Mouse (Mus musculus) midbrain, postnatal 0 days (tissue): ENCODE measurements around the gene Ehd2. TPM values are rescaled to one million over a fixed set of nuclear protein-coding genes. Genes with fewer than 3 reads are reported as not detected.
A peak's percentile ranks its signal among the peaks of the same experiment; 100 is the strongest.

ENCODE experiments used
- ATAC-seq: fragments of 200-750 bp; cut with Nextera tagmentation; 2 replicates; pipeline ENCODE4 v1.8.0; 2017; ENCODE audit warnings: moderate number of reproducible peaks, mild to moderate bottlenecking, moderate TSS enrichment, moderate library complexity; ENCODE audit not compliant: low FRiP score
- DNase-seq: peaks from one replicate; pipeline ENCODE4 v3.0.0-alpha.2; 2015; ENCODE audit warnings: low spot score
- H3K27ac ChIP-seq: fragments of 300-500 bp; sonication (generic); 2 replicates; pipeline ENCODE4 v1.5.1; 2014; ENCODE audit warnings: low read depth, mild to moderate bottlenecking, low read length, mixed read lengths
- H3K27me3 ChIP-seq: fragments of 300-500 bp; sonication (generic); 2 replicates; pipeline ENCODE4 v1.6.1; 2014; ENCODE audit warnings: low read length, control low read depth, mixed read lengths; ENCODE audit not compliant: insufficient read depth
- H3K36me3 ChIP-seq: fragments of 300-500 bp; sonication (generic); 2 replicates; pipeline ENCODE4 v1.6.1; 2014; ENCODE audit warnings: low read length, control low read depth, mixed read lengths; ENCODE audit not compliant: insufficient read depth
- H3K4me1 ChIP-seq: fragments of 300-500 bp; sonication (generic); 2 replicates; pipeline ENCODE4 v1.6.1; 2014; ENCODE audit warnings: mild to moderate bottlenecking, control low read depth, antibody characterized with exemption, low read length, mixed read lengths; ENCODE audit not compliant: insufficient read depth
- H3K4me2 ChIP-seq: fragments of 300-500 bp; sonication (generic); 2 replicates; pipeline ENCODE4 v1.6.1; 2014; ENCODE audit warnings: low read depth, mild to moderate bottlenecking, low read length, mixed read lengths; ENCODE audit not compliant: poor library complexity, severe bottlenecking
- H3K4me3 ChIP-seq: fragments of 300-500 bp; sonication (generic); 2 replicates; pipeline ENCODE4 v1.5.1; 2014; ENCODE audit warnings: low read depth, mild to moderate bottlenecking, low read length, moderate library complexity
- H3K9ac ChIP-seq: fragments of 300-500 bp; sonication (generic); replicated peaks from 2 replicates; pipeline ENCODE4 v1.6.1; 2014; ENCODE audit warnings: mild to moderate bottlenecking, low read length, moderate library complexity, mixed read lengths; ENCODE audit not compliant: poor library complexity, severe bottlenecking
- H3K9me3 ChIP-seq: fragments of 300-500 bp; sonication (generic); 2 replicates; pipeline ENCODE4 v1.6.1; 2016; ENCODE audit warnings: low read length, control low read depth
- CTCF ChIP-seq: IDR thresholded peaks from 2 replicates; pipeline ENCODE4 v1.5.1; 2016; ENCODE audit warnings: antibody characterized with exemption, mild to moderate bottlenecking
- WGBS: fragments of 180-500 bp; shearing (Covaris S2); extraction: QIAGEN DNeasy Blood & Tissue Kit; methylation state at CpG from one replicate; pipeline ENCODE4 v1.1.7; 2014; 5-methylcytosine and 5-hydroxymethylcytosine counted together
- polyA plus RNA-seq: library from polyadenylated mRNA; unstranded; fragments of >200 nt; fragmentation: Nextera tagmentation; extraction: Ambion mirVana; gene quantifications from 2 replicates; pipeline ENCODE4 v1.2.1, GENCODE M21; 2015
- total RNA-seq: library from RNA; depleted of rRNA; stranded (reverse); fragments of >200 nt; gene quantifications from 2 replicates; pipeline ENCODE4 v1.2.3, GENCODE M21; 2014

Ehd2 gene
- total and polyA plus RNA-seq, 2 experiments from 2014 or later: 3.9 to 5.9 TPM

DNA sequence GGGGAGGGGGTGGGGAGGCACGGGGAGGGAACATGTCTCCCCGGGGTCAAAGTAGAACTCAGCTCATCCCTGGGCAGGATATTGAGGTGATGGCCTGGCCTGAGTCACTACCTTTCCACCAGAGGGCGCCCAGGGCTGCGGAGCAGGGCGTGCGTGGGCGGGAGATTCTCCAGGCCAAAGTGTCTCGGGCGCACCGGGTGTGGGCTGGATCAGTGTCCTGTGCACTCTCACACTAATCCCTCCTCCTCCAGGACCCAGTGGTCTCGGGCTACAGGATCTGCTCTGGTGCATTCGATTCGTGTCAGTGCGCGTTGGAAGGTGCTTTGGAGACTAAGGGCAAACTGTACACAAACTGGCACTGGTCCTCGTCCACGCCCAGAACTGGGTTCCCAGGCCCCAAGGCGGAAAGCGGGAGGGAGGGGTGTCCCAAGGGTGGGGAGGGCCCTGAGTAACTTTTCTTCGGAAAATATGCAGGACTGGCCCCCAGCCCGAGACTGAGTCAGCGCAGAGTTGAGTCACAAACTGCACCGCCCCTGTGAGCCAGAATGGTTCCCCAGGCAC, 18.9 kb downstream of the Ehd2 start:
- peak; percentile 73 for TF ChIP-seq CTCF
- no peak for ATAC-seq
- H3K36me3 ChIP-seq: 0 out of 2 replicates have a peak, but pooled peaks cover 6% of the 10 kb centered on the region
- no peaks in the 10 kb centered on the region for H3K27me3 ChIP-seq
- WGBS: 3% methylated on average over 23 of the region's 23 CpGs
- no peaks in the 10 kb centered on the region for H3K4me1 ChIP-seq
- no peak overlapping the region for H3K27ac ChIP-seq
- no peak overlapping the region for H3K9ac ChIP-seq
- H3K4me2 ChIP-seq: peak overlapping the region; percentile 27; the same call in 1 of the 2 replicates
- peak; percentile 63 for DNase-seq
- no peak overlapping the region for H3K4me3 ChIP-seq
- no peaks in the 10 kb centered on the region for H3K9me3 ChIP-seq

DNA sequence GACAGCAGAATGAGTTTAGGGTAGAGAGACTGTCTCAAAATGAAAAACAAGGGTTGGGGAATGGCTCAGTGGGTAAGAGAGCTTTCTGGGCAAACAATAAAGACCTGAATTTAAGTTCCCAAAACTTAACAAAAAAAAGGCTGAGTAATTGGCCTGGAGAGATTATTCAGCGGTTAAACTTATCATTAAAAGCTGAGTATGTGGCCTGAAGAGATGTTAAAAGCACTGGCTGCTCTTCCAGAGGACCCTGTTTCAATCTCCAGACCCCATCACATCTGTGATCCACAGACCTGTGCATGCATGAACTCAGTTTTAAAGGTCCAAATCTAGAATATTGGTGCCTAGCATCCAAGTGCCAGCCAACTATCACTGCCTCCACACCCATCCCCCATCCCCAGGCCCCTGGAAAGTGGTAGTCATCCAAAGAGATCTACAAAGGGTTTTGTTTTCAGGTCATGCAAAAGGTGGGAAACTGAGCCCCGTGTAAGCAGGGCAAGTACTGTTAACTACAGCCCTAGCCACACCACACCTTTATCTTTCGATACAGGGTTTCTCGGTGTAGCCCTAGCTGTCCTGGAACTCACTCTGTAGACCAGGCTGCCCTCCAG, 19.6 kb downstream of the Ehd2 start:
- Histone ChIP-seq H3K4me1 (no peaks in the 10 kb centered on the region), H3K4me2 (no peak overlapping the region), H3K36me3 (peaks cover 7% of the 10 kb centered on the region; the same call in 1 of the 2 replicates), H3K9ac (no peak overlapping the region), H3K4me3 (no peak overlapping the region), H3K27me3 (no peaks in the 10 kb centered on the region), H3K27ac (no peak overlapping the region), H3K9me3 (no peaks in the 10 kb centered on the region)
- DNase-seq (no peak), ATAC-seq (no peak)
- WGBS: 44% methylated on average over 4 of the region's 4 CpGs
- no peak for TF ChIP-seq CTCF

DNA sequence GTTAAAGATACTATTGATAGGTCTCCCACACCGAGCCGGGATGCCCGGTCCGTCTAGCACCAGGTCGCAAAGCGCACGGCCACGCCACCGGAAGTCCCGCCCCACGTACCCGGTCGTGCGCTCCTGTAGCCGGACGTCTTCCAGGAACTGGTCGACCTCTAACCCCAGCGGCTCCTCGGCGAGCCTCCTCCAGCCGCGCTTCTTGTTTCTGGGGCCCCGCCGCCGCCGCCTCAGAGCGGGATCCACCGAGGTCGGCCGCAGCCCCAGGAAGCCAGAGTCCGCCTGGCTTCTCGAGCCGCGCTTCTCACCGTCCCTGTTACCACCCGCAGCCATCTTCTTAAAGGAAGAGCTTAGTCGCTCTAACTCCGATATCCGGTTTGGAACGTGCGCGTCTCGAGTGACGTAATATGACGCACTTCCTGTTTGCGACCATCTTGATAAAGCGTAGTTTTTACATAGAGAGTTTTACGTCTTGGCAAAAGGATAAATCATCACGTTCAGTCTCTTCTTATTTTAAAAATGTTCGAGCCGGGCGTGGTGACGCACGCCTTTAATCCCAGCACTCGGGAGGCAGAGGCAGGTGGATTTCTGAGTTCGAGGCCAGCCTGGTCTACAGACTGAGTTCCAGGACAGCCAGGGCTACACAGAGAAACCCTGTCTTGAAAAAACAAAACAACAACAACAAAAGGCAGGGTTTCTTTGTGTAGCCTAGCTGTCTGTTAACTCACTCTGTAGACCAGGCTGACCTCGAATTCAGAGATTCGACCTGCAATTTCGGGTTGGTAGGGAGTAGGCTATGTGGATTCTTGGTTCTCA, 21.4 kb downstream of the Ehd2 start, which contains the start of gene Nop53:
Gene Nop53, minus strand, starts transcription at position 354 of the 816 bp plus-strand sequence.
- TF ChIP-seq CTCF: no peak
- H3K27ac ChIP-seq: peak within 1 kb of the TSS; percentile 94
- peaks cover 25% of the 10 kb centered on the region for H3K36me3 ChIP-seq
- H3K4me1 ChIP-seq: no peaks in the 10 kb centered on the region
- H3K4me2 ChIP-seq: peak within 1 kb of the TSS; percentile 80
- H3K9ac ChIP-seq: peak within 1 kb of the TSS; percentile 79
- peak within 1 kb of the TSS; percentile 67 for H3K4me3 ChIP-seq
- H3K9me3 ChIP-seq: no peaks in the 10 kb centered on the region
- DNase-seq (peak; percentile 99), ATAC-seq (peak; percentile 94)
- H3K27me3 ChIP-seq: no peaks in the 10 kb centered on the region
- 2% methylated on average over 59 of the region's 59 CpGs for WGBS

DNA sequence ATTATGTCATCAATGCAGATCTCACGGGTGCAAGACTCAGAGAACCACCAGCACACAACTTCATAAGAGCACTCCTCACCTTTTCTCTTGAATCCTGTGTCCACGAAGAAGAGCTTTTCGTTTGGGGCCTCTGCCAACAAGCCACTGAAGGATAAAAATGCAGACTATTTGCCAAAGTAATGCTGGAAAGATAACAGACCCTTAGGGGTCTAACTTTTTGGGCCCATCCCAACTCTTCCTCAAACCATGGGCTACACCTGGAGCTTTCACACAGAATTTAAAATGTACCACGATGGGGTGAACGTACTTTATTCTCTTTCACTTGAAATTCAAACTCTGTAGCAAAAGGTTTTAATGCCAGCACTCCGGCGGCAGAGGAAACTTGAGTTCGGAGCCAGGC, 22.2 kb downstream of the Ehd2 start:
- 8% methylated on average over 8 of the region's 8 CpGs for WGBS
- peak overlapping the region; percentile 94; the same call in 1 of the 2 replicates for H3K27ac ChIP-seq
- no peaks in the 10 kb centered on the region for H3K9me3 ChIP-seq
- no peaks in the 10 kb centered on the region for H3K4me1 ChIP-seq
- H3K4me2 ChIP-seq: peak overlapping the region; percentile 80
- no peaks in the 10 kb centered on the region for H3K27me3 ChIP-seq
- DNase-seq (no peak), ATAC-seq (no peak)
- peak overlapping the region; percentile 67 for H3K4me3 ChIP-seq
- peak overlapping the region; percentile 79 for H3K9ac ChIP-seq
- TF ChIP-seq CTCF: no peak
- H3K36me3 ChIP-seq: peaks cover 33% of the 10 kb centered on the region

DNA sequence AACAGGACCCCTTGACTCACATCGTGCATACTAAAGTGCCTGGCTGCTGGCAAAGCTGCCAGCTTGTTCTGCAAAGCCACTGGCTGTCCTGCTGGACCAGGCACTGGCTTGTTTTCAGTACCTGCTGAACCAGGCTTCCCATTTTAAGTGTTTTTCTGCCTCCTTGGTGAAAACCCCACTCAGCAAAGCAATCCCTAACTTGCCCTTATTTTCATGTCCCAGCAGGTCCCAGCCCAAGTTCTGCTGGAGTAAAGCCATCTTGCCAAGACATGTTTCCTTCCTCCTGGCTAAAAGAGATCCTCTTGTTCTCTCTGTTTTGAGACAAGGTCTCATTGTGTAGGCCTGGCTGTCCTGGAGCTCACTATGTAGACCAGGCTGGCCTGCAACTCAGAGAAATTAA, 23.1 kb downstream of the Ehd2 start:
- ATAC-seq: no peak
- WGBS: 82% methylated on average over 1 of the region's 1 CpGs
- Histone ChIP-seq H3K27ac (no peak overlapping the region), H3K4me3 (no peak overlapping the region), H3K9me3 (no peaks in the 10 kb centered on the region), H3K36me3 (peaks cover 40% of the 10 kb centered on the region), H3K4me2 (no peak overlapping the region), H3K9ac (no peak overlapping the region), H3K4me1 (no peaks in the 10 kb centered on the region), H3K27me3 (no peaks in the 10 kb centered on the region)
- TF ChIP-seq CTCF: no peak
- DNase-seq: no peak

DNA sequence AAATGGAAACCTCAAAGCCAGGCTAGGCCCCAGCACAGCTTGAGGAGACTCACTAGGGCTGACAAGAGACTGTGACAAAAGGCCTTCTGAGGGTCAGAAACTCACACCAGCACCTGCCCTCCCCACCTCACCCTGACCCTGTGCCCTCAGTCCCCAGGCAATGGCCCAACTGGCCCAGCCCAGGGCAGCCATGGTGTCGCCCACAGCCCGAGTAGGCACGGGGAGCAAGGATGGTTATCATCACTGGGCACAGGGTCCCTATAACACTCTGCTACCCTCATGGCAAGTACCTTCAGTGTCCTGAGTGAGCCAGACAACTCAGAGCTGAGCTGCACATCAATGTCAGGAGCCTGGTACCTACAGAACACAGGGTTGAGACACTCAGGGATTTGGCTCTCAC, 28.7 kb downstream of the Ehd2 start:
- Histone ChIP-seq H3K4me2 (no peak overlapping the region), H3K4me3 (no peak overlapping the region), H3K9ac (no peak overlapping the region), H3K36me3 (peaks cover 60% of the 10 kb centered on the region), H3K27me3 (no peaks in the 10 kb centered on the region), H3K27ac (no peak overlapping the region), H3K9me3 (no peaks in the 10 kb centered on the region), H3K4me1 (no peaks in the 10 kb centered on the region)
- WGBS: 97% methylated on average over 3 of the region's 3 CpGs
- no peak for TF ChIP-seq CTCF
- ATAC-seq (no peak), DNase-seq (no peak)
